Mouse (Mus musculus) brown adipose tissue, adult 24 weeks (tissue): ENCODE measurements around the gene Gpbp1. TPM values are rescaled to one million over a fixed set of nuclear protein-coding genes. Genes with fewer than 3 reads are reported as not detected.

Experiments used
- H3K27ac ChIP-seq: fragments of 200-500 bp; replicated peaks from 2 replicates; pipeline ENCODE4 v1.5.1; 2012; ENCODE audit warnings: low read depth, mild to moderate bottlenecking, low read length
- H3K4me1 ChIP-seq: fragments of 200-500 bp; 2 replicates; pipeline ENCODE4 v1.6.1; 2012; ENCODE audit warnings: low read length, mixed read lengths; ENCODE audit not compliant: control insufficient read depth, insufficient read depth, insufficient read length
- H3K4me3 ChIP-seq: fragments of 200-500 bp; 2 replicates; pipeline ENCODE4 v1.5.1; 2012; ENCODE audit warnings: low read depth, mild to moderate bottlenecking, low read length, moderate library complexity; ENCODE audit not compliant: insufficient read depth
- polyA plus RNA-seq: library from polyadenylated mRNA; stranded (reverse); fragments of >200 nt; gene quantifications from 2 replicates; pipeline ENCODE4 v1.2.4, GENCODE M21; 2012; ENCODE audit not compliant: missing spikeins, insufficient read depth, insufficient read length

The Gpbp1 gene
- polyA plus RNA-seq, 1 experiment, result 43.1 TPM

- H3K4me1 ChIP-seq, result no peaks in the 10 kb centered on the region
- H3K27ac ChIP-seq, result no peak overlapping the region
- no peak overlapping the region for H3K4me3 ChIP-seq
Measured at GRCm38 (mm10) chr13:111405956-111406355, 84.0 kb downstream of the Gpbp1 start.

GRCm38 (mm10) chr13:111397600-111398151, 92.2 kb downstream of the Gpbp1 start:
- no peak overlapping the region for H3K27ac ChIP-seq
- no peak overlapping the region for H3K4me3 ChIP-seq
- H3K4me1 ChIP-seq, result no peaks in the 10 kb centered on the region

- no peaks in the 10 kb centered on the region for H3K4me1 ChIP-seq
- no peak overlapping the region for H3K4me3 ChIP-seq
- no peak overlapping the region for H3K27ac ChIP-seq
Measured at GRCm38 (mm10) chr13:111397061-111397460, 92.8 kb downstream of the Gpbp1 start.

GRCm38 (mm10) chr13:111395528-111395927, 94.4 kb downstream of the Gpbp1 start:
- Histone ChIP-seq H3K27ac (no peak overlapping the region), H3K4me1 (no peaks in the 10 kb centered on the region), H3K4me3 (no peak overlapping the region)

- H3K4me1 ChIP-seq, result no peaks in the 10 kb centered on the region
- H3K4me3 ChIP-seq, result no peak overlapping the region
- H3K27ac ChIP-seq, result no peak overlapping the region
Measured at GRCm38 (mm10) chr13:111394904-111395303, 95.0 kb downstream of the Gpbp1 start.

GRCm38 (mm10) chr13:111394341-111394740, 95.6 kb downstream of the Gpbp1 start:
- Histone ChIP-seq H3K4me1 (no peaks in the 10 kb centered on the region), H3K4me3 (no peak overlapping the region), H3K27ac (no peak overlapping the region)

GRCm38 (mm10) chr13:111393426-111393825, 96.5 kb downstream of the Gpbp1 start:
- H3K4me1 ChIP-seq, result no peaks in the 10 kb centered on the region
- no peak overlapping the region for H3K27ac ChIP-seq
- no peak overlapping the region for H3K4me3 ChIP-seq

GRCm38 (mm10) chr13:111391426-111391825, 98.5 kb downstream of the Gpbp1 start:
- no peak overlapping the region for H3K4me3 ChIP-seq
- no peak overlapping the region for H3K27ac ChIP-seq
- H3K4me1 ChIP-seq, result no peaks in the 10 kb centered on the region

- Histone ChIP-seq H3K27ac (no peak overlapping the region), H3K4me3 (no peak overlapping the region), H3K4me1 (no peaks in the 10 kb centered on the region)
Measured at GRCm38 (mm10) chr13:111391011-111391410, 98.9 kb downstream of the Gpbp1 start.

GRCm38 (mm10) chr13:111384011-111384985, 105.6 kb downstream of the Gpbp1 start:
- Histone ChIP-seq H3K27ac (no peak overlapping the region), H3K4me1 (no peaks in the 10 kb centered on the region), H3K4me3 (no peak overlapping the region)

Other genes starting within 250 kb of the Gpbp1 start
- not detected in 2 replicates for gene Actbl2, start 235.1 kb downstream of the Gpbp1 start, polyA plus RNA-seq
- not detected in 2 replicates for gene Gm49496, start 59.8 kb upstream of the Gpbp1 start, polyA plus RNA-seq
- gene Gm10198, start 102.7 kb upstream of the Gpbp1 start, polyA plus RNA-seq, result not detected in 2 replicates
- 6.1 and 14.9 TPM in 2 replicates for gene Mier3, start 190.9 kb upstream of the Gpbp1 start, polyA plus RNA-seq